Mouse (Mus musculus) E14TG2a.4 (cell line): ENCODE results near the gene Map3k13.

Experiments used
- H3K27me3 ChIP-seq: 2 replicates; pipeline ENCODE4 v1.6.1; 2014; ENCODE audit warnings: low read length, control low read depth; ENCODE audit not compliant: insufficient read depth
- H3K36me3 ChIP-seq: 2 replicates; pipeline ENCODE4 v1.6.1; 2014; ENCODE audit warnings: low read length, control low read depth; ENCODE audit not compliant: insufficient read depth
- H3K4me1 ChIP-seq: replicated peaks from 2 replicates; pipeline ENCODE4 v1.6.1; 2014; ENCODE audit warnings: low read depth, low read length, control low read depth
- H3K4me3 ChIP-seq: replicated peaks from 2 replicates; pipeline ENCODE4 v1.5.1; 2014; ENCODE audit warnings: mild to moderate bottlenecking, low read length
- H3K9me3 ChIP-seq: 2 replicates; pipeline ENCODE4 v1.6.1; 2014; ENCODE audit warnings: low read length, control low read depth
- CTCF ChIP-seq: conservative IDR thresholded peaks from 2 replicates; pipeline ENCODE4 v1.5.1; 2014; ENCODE audit warnings: low read length
- NANOG ChIP-seq: IDR thresholded peaks from 2 replicates; pipeline ENCODE4 v1.6.1; 2014; ENCODE audit warnings: borderline replicate concordance, low read length, mixed read lengths
- POU5F1 ChIP-seq: IDR thresholded peaks from 2 replicates; pipeline ENCODE4 v1.6.1; 2014; ENCODE audit warnings: low read length, borderline replicate concordance

Map3k13 gene

DNA sequence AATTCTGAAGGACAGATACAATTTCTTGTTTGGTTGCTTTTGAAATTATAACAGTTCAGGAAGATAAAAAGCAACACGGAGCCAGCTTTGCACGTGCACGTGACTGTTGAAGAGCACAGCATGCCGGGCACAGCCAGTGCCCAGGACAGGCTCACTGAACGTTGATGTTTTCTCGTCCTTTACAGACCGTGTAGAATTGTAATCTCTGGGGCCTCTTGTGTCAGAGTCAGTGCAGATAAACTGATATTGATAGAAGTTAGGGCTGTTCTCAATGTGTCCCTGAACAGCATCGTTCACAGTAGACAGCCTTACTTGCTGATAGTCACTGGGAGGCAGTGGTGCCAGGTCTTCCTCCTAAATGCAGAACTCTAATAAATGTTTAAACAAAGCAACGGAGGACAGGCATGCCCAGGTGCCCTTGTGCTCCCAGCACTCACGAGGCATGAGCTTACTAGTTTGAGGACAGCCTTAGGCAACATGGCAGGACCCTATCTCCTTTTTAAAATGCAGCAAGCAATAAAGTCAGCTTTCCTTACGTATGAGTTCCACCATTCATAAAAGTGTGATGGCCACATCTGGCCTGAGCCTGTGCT lies 71.9 kb downstream of the Map3k13 start:
- H3K4me1 ChIP-seq, result no peaks in the 10 kb centered on the region
- H3K36me3 ChIP-seq, result no peaks in the 10 kb centered on the region
- peaks cover 6% of the 10 kb centered on the region for H3K9me3 ChIP-seq
- no peak overlapping the region for H3K4me3 ChIP-seq
- TF ChIP-seq NANOG (no peak), CTCF (no peak), POU5F1 (no peak)
- no peaks in the 10 kb centered on the region for H3K27me3 ChIP-seq

DNA sequence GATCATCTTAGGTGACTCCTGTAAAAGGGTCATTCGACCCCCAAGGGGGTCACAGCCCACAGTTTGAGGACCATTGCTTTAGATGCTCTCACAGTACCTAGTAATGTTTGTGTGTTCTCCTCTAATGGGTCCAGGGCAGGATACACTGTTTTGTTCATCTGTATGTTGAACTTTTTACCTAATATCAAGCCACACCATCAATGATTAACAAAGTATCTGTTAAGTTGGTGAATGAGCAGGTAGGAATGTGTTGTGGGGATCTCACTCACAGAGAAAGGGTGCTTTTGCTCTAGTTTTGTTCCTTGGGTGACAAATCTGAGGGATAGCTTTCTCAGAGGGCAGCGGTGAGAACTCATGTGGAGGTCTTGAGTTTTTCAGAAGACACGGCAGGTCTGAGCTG lies 73.6 kb downstream of the Map3k13 start:
- no peak for TF ChIP-seq POU5F1
- TF ChIP-seq CTCF, result no peak
- no peak for TF ChIP-seq NANOG
- H3K36me3 ChIP-seq, result no peaks in the 10 kb centered on the region
- H3K4me3 ChIP-seq, result no peak overlapping the region
- H3K27me3 ChIP-seq, result no peaks in the 10 kb centered on the region
- no peaks in the 10 kb centered on the region for H3K4me1 ChIP-seq
- no peaks in the 10 kb centered on the region for H3K9me3 ChIP-seq

DNA sequence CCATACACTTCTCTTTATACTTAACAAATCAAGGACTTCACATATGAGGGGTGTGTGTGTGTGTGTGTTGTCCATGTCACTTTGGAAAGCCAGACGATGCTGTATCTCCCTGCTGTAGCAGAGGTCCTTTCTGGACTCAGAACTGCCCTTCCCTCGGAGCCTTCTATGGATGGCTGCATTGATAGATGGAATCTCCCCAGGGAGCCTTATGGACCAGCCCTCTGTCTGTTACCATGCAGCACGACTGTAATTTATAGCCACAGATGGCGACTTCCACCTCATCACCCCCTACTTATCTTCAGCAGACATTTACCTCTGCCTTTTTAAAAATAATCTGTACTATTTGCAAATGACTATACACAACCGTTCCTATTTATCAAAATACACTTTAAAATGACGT lies 74.5 kb downstream of the Map3k13 start:
- H3K4me1 ChIP-seq, result no peaks in the 10 kb centered on the region
- no peak for TF ChIP-seq CTCF
- no peak for TF ChIP-seq POU5F1
- TF ChIP-seq NANOG, result no peak
- no peak overlapping the region for H3K4me3 ChIP-seq
- H3K27me3 ChIP-seq, result no peaks in the 10 kb centered on the region
- no peaks in the 10 kb centered on the region for H3K9me3 ChIP-seq
- H3K36me3 ChIP-seq, result no peaks in the 10 kb centered on the region

- no peak overlapping the region for H3K4me3 ChIP-seq
- no peaks in the 10 kb centered on the region for H3K4me1 ChIP-seq
- TF ChIP-seq CTCF (no peak), POU5F1 (no peak), NANOG (no peak)
- H3K27me3 ChIP-seq, result no peaks in the 10 kb centered on the region
- no peaks in the 10 kb centered on the region for H3K9me3 ChIP-seq
- no peaks in the 10 kb centered on the region for H3K36me3 ChIP-seq
Measured at GRCm38 (mm10) chr16:21869879-21870278, 75.7 kb downstream of the Map3k13 start.

DNA sequence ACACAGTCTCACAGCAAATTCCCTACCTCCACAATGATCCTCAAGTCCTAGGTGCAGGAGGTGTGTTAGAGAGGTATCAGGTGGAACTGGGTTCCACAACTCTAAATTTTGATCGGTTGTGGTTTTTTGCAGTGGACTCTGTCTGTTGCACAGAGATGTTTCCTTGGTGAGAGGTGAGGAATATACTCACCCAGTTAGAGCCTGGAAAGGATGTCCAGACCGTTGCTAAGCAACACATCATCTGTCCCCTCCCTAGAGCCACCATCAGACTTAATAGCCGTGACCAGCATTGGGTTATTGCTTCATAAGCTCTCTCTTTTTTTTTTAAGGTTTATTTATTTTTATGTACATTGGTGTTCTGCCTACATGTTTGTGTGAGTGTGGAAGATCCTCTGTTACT lies 83.6 kb downstream of the Map3k13 start:
- TF ChIP-seq CTCF (no peak), NANOG (no peak), POU5F1 (no peak)
- no peaks in the 10 kb centered on the region for H3K4me1 ChIP-seq
- H3K36me3 ChIP-seq, result no peaks in the 10 kb centered on the region
- H3K27me3 ChIP-seq, result 0 out of 2 replicates have a peak, but pooled peaks cover 7% of the 10 kb centered on the region
- no peak overlapping the region for H3K4me3 ChIP-seq
- H3K9me3 ChIP-seq, result no peaks in the 10 kb centered on the region

DNA sequence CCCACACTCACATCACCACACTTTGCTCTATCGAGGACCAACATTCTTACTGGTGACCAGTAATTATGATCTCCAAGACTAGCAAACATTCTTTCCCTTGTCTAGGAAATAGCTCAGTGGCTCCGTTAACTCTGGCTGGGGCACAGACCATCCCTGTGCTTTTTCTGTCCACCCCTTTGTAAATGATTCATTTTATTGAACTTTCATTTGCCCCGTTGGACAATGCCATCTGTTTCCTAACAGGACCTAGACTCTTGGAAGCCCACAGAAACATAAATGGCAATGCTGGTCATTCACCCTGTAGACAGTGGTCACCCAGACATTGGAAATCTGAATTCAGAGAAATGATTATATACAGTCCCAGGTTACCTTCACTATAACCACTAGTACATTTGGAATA lies 84.7 kb downstream of the Map3k13 start:
- H3K4me1 ChIP-seq, result no peaks in the 10 kb centered on the region
- no peak overlapping the region for H3K4me3 ChIP-seq
- H3K36me3 ChIP-seq, result no peaks in the 10 kb centered on the region
- H3K9me3 ChIP-seq, result no peaks in the 10 kb centered on the region
- 0 out of 2 replicates have a peak, but pooled peaks cover 7% of the 10 kb centered on the region for H3K27me3 ChIP-seq
- no peak for TF ChIP-seq CTCF
- TF ChIP-seq POU5F1, result no peak
- no peak for TF ChIP-seq NANOG

DNA sequence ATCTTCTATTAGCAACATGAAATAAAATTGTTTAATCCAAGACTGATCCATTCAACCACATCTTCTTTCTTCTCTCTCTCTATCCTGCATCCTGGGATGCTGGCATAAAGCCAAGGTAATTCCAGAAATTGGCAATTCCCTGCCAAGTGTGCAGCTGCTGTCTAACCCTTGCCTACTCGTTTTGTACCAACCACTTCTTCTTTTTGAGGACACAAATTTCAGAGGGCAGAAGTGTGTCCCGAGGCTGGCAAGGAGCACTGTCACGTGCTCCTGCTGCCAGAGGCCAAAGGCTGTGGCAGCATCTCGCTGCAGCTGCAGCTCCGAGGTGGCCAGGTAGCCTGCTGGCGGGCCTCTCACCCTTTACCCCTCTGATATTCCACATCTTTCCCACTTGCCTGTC lies 87.0 kb downstream of the Map3k13 start:
- no peaks in the 10 kb centered on the region for H3K36me3 ChIP-seq
- 0 out of 2 replicates have a peak, but pooled peaks cover 7% of the 10 kb centered on the region for H3K27me3 ChIP-seq
- TF ChIP-seq NANOG (no peak), POU5F1 (no peak), CTCF (no peak)
- no peaks in the 10 kb centered on the region for H3K9me3 ChIP-seq
- H3K4me1 ChIP-seq, result no peaks in the 10 kb centered on the region
- no peak overlapping the region for H3K4me3 ChIP-seq

DNA sequence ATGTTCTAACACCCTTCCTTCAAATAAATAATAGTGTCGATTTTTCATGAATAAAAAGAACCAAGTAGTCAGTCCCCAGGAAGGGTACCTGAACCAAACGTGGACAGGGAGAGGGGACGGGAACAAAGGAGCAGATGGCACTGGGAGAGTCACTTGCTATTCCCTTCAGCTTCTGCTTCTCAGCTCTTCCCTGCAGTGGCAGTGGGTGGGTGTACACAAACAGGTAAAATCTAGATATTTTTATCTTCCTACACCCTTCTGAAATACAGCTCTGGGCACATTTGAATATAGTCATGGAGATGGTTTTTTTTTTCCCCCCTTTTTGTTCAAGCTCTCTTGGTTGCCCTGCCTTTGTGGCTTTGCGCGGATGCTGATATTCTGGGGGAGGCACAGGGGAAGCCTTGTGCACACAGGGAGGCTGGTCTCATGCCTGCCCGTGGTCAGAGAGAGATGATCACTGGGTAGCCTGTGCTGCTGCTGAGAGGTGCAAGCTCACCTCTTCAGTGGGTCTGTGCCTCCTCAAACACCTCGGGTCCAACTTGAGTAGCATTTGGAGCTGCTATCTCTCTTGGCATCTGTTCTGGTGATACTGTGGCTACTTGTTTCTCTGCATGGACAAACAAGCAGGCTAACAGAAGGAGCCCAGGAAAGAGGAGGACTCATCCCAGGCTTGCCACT lies 87.6 kb downstream of the Map3k13 start:
- Histone ChIP-seq H3K4me3 (no peak overlapping the region), H3K36me3 (no peaks in the 10 kb centered on the region), H3K27me3 (0 out of 2 replicates have a peak, but pooled peaks cover 7% of the 10 kb centered on the region), H3K9me3 (no peaks in the 10 kb centered on the region), H3K4me1 (no peaks in the 10 kb centered on the region)
- TF ChIP-seq CTCF (no peak), POU5F1 (no peak), NANOG (no peak)

DNA sequence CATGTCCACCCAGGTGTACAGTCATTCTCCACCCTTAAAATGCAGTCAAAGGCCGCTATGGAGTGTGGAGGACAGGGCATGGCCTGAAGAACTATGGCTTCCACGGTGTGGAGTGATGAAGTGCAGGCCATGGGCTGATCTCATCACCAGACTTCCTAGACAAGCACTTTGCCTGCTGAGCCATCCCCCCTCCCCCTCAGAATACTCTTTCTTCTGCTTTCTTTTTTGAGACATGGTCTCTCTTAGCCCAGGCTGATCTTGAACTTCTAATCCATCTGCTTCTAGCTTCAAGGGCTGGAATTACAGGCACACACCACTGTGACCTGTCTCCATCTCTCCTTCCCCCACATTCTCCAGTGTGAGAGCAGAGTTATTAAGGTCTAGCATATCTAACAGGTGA lies 93.5 kb downstream of the Map3k13 start:
- no peaks in the 10 kb centered on the region for H3K36me3 ChIP-seq
- no peaks in the 10 kb centered on the region for H3K4me1 ChIP-seq

More for the DNA sequence above, 93.5 kb downstream of the Map3k13 start:
- no peaks in the 10 kb centered on the region for H3K9me3 ChIP-seq
- TF ChIP-seq CTCF (no peak), NANOG (no peak), POU5F1 (no peak)
- H3K4me3 ChIP-seq, result no peak overlapping the region
- H3K27me3 ChIP-seq, result 0 out of 2 replicates have a peak, but pooled peaks cover 3% of the 10 kb centered on the region
